Mouse (Mus musculus) heart, postnatal 0 days (tissue): Measurements from ENCODE around the gene Zfp385b.

Experiments used
- CTCF ChIP-seq: IDR thresholded peaks from 2 replicates; pipeline ENCODE4 v1.5.1; 2016; ENCODE audit warnings: antibody characterized with exemption, control low read depth, low read depth
- EP300 ChIP-seq: IDR thresholded peaks from 2 replicates; pipeline ENCODE4 v1.6.1; 2016; ENCODE audit warnings: antibody characterized with exemption, low read depth

- no peak for TF ChIP-seq CTCF
- TF ChIP-seq EP300: no peak; the same call in 1 of the 2 replicates
Measured at GRCm38 (mm10) chr2:77826133-77826828, 6.8 kb upstream of the Zfp385b start.
